Mouse (Mus musculus) lung, adult 18-20 months (tissue): ENCODE measurements around the gene Wipf1.
"Not testable (repeated sequence)": the region's sequence is repeated elsewhere in the genome, so short reads cannot be mapped to it uniquely, and the experiment has no call there.

ENCODE experiments used
- DNase-seq, 2 experiments: peaks; one replicate each; pipeline ENCODE4 v3.0.0; 2022; ENCODE audit warnings: mixed read lengths in 2 of 2

The Wipf1 gene

GRCm38 (mm10) chr2:73529356-73530330 lies at the start of gene Wipf1:
Wipf1 (minus strand) TSS chr2:73529734.
- DNase-seq, result peak; percentile 82 to 84

- DNase-seq, result no peak
These were observed 49.6 kb upstream of the Wipf1 start for GRCm38 (mm10) chr2:73579168-73579567.

GRCm38 (mm10) chr2:73574418-73574817 lies 44.9 kb upstream of the Wipf1 start:
- DNase-seq, result no peak

- DNase-seq, result no peak
These were observed 44.0 kb upstream of the Wipf1 start for GRCm38 (mm10) chr2:73573556-73573955.

- DNase-seq, result peak; percentile 54 to 63
These were observed 43.2 kb upstream of the Wipf1 start for GRCm38 (mm10) chr2:73572539-73573372.

- DNase-seq, result no peak
These were observed 42.4 kb upstream of the Wipf1 start for GRCm38 (mm10) chr2:73571901-73572300.

GRCm38 (mm10) chr2:73571304-73571703 lies 41.8 kb upstream of the Wipf1 start:
- no peak for DNase-seq

- peak; percentile 43 to 64 for DNase-seq
These were observed 37.6 kb upstream of the Wipf1 start for GRCm38 (mm10) chr2:73566989-73567605.

GRCm38 (mm10) chr2:73566162-73566561 lies 36.6 kb upstream of the Wipf1 start:
- DNase-seq, result peak in 1 of 2 experiments; percentile 21

GRCm38 (mm10) chr2:73563690-73564089 lies 34.2 kb upstream of the Wipf1 start:
- DNase-seq, result no peak

GRCm38 (mm10) chr2:73562656-73563055 lies 33.1 kb upstream of the Wipf1 start:
- peak; percentile 37 to 53 for DNase-seq

GRCm38 (mm10) chr2:73561665-73562063 lies 32.1 kb upstream of the Wipf1 start:
- DNase-seq, result no peak

- DNase-seq, result no peak
These were observed 31.5 kb upstream of the Wipf1 start for GRCm38 (mm10) chr2:73560899-73561664.

- peak in 1 of 2 experiments; percentile 56 for DNase-seq
These were observed 30.9 kb upstream of the Wipf1 start for GRCm38 (mm10) chr2:73560445-73560844.

- DNase-seq, result no peak
These were observed 28.4 kb upstream of the Wipf1 start for GRCm38 (mm10) chr2:73557956-73558355.

GRCm38 (mm10) chr2:73557061-73557460 lies 27.5 kb upstream of the Wipf1 start:
- not testable (repeated sequence) for DNase-seq

GRCm38 (mm10) chr2:73554389-73554788 lies 24.9 kb upstream of the Wipf1 start:
- no peak for DNase-seq

- no peak for DNase-seq
These were observed 23.4 kb upstream of the Wipf1 start for GRCm38 (mm10) chr2:73552926-73553325.

GRCm38 (mm10) chr2:73550725-73551124 lies 21.2 kb upstream of the Wipf1 start:
- DNase-seq, result no peak

- DNase-seq, result no peak
These were observed 19.0 kb upstream of the Wipf1 start for GRCm38 (mm10) chr2:73548542-73548941.

- no peak for DNase-seq
These were observed 17.7 kb upstream of the Wipf1 start for GRCm38 (mm10) chr2:73547256-73547655.

- no peak for DNase-seq
These were observed 16.0 kb upstream of the Wipf1 start for GRCm38 (mm10) chr2:73545556-73545955.
